Mouse (Mus musculus) heart, adult 10 weeks (tissue): ENCODE data around the gene Olfr303. TPM values are rescaled to one million over a fixed set of nuclear protein-coding genes. Genes with fewer than 3 reads are reported as not detected.

Experiments used
- polyA plus RNA-seq: library from polyadenylated mRNA; stranded (reverse); fragments of 350-450 nt; fragmentation: Illumina TruSeq; extraction: RNeasy Lipid Tissue Mini Kit (QIAGEN cat#74804); gene quantifications from one replicate; pipeline ENCODE4 v1.2.3, GENCODE M21; 2014; ENCODE audit warnings: low read depth, low replicate concordance

Olfr303 gene
- not detected for polyA plus RNA-seq

DNA sequence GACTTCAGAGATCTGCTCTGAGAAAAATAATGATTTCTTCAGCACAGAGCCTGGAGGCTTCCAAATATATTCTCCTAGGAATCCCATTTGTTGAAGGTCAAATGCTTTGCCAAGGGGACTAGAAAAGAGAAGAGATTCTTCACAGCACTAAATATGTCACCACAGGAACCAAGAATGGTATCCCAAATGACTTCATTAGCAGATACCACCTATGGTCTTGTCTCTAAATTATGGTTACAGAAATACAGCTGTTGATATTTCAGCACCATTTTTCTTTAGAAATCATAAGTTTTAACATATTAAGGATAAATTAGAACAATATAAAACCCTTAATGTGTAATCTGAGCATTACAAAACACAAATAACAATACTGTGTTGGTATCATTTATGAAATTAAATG is at the start of gene Olfr303:
TSS of gene Olfr303 (minus strand) at position 101 of the 400 bp plus-strand sequence.

GRCm38 (mm10) chr7:86403546-86403945 is 6.0 kb upstream of the Olfr303 start, which contains the start of gene Olfr301:
TSS of gene Olfr301 (plus strand) at chr7:86403846.

DNA sequence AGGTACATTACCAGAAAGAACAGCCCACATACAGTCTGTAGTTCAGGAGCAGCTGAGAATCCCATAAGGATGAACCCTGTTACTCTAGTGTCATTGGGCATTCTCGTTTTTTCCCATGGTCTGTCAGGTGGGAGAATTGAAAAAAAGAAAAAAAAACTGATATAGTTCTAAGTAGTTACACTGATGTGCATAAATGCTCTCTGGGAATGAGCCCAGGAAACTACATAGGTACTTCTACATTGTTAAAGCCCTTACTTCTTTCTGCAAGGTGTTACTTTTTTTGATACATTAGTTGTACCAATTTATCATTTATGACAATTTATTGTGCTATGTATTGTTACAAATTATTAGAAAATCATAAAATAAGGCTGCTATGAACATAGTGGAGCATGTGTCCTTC is 11.0 kb downstream of the Olfr303 start, which contains the start of gene Olfr304:
TSS of gene Olfr304 (minus strand) at position 101 of the 400 bp plus-strand sequence.

GRCm38 (mm10) chr7:86366828-86367227 is 30.8 kb downstream of the Olfr303 start, which contains the start of gene Olfr305:
TSS of gene Olfr305 (minus strand) at chr7:86366928.

Other genes starting within 250 kb of the Olfr303 start
- gene Vmn2r75, start 226.0 kb downstream of the Olfr303 start, polyA plus RNA-seq = not detected
- gene Vmn2r76, start 151.5 kb downstream of the Olfr303 start, polyA plus RNA-seq = not detected
- not detected for gene Olfr310, start 120.6 kb downstream of the Olfr303 start, polyA plus RNA-seq
- gene Olfr309, start 84.1 kb downstream of the Olfr303 start, polyA plus RNA-seq = not detected
- not detected for gene Olfr308, start 72.2 kb downstream of the Olfr303 start, polyA plus RNA-seq
- not detected for gene Olfr307, start 60.2 kb downstream of the Olfr303 start, polyA plus RNA-seq
- not detected for gene Olfr305, start 30.9 kb downstream of the Olfr303 start, polyA plus RNA-seq
- gene Olfr304, start 11.1 kb downstream of the Olfr303 start, polyA plus RNA-seq = not detected
- gene Olfr301, start 6.1 kb upstream of the Olfr303 start, polyA plus RNA-seq = not detected
- gene Olfr299, start 62.1 kb upstream of the Olfr303 start, polyA plus RNA-seq = not detected
- not detected for gene Olfr298, start 94.7 kb upstream of the Olfr303 start, polyA plus RNA-seq
- not detected for gene Olfr297, start 122.2 kb upstream of the Olfr303 start, polyA plus RNA-seq
- not detected for gene Olfr295, start 186.1 kb upstream of the Olfr303 start, polyA plus RNA-seq
- not detected for gene Olfr294, start 218.9 kb upstream of the Olfr303 start, polyA plus RNA-seq